ENCODE assay signal across 10 mouse cellular contexts in the genomic region with DNA sequence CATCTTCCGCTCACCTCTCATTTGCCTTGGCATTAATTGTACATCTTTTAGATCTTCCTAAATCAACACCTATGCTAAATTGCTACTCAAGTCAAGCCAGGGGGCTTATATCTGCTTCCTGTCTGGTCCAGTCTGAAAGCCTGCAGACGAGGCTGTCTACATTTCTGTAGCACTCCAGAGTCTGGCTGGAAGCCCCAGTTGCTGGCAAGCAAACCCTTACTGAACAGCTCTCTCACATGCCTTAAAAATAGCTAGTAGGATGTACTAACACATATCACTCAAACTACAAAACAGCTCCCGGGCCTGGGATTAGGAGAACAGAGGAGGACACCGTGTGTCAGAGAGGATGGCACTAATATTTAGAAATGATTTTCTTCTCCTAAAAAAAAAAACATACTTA. TPM values are rescaled to one million over a fixed set of nuclear protein-coding genes. Genes with fewer than 3 reads are reported as not detected.
A peak's percentile ranks its signal among the peaks of the same experiment; 100 is the strongest.
DNase-seq lines count a peak whose midpoint lies in the region; ATAC-seq and TF ChIP-seq lines count a peak whose summit lies in the region.
"Had no signal": no experiment of that assay in that cellular context is flagged by ENCODE, and none has a peak within 500 bp of the region (broad histone marks: within the 10 kb centered on the region; RNA-seq: fewer than 3 reads in every experiment).

No protein-coding gene starts in this region.

- no peaks in the 10 kb centered on the region for H3K36me3 ChIP-seq in intestine, embryonic 15.5 days
- no peaks in the 10 kb centered on the region for H3K36me3 ChIP-seq in kidney, adult 2 months (ENCODE audit: control insufficient read depth, insufficient read depth, low read length)
- H3K36me3 ChIP-seq: kidney, embryonic 15.5 days had no signal

- intact Hi-C loops in heart, postnatal 14 days (cut with DNase I) = no loop called here

- no peak for TF ChIP-seq POLR2A in kidney, adult 2 months (IDR thresholded peaks at IDR 0.05; ENCODE audit: low read depth, low read length)

- no peak overlapping the region for H3K4me2 ChIP-seq in intestine, embryonic 15.5 days (replicated peaks)
- H3K4me2 ChIP-seq: kidney, embryonic 15.5 days had no signal

- 60% methylated on average over 4 of the region's 4 CpGs for WGBS in intestine, embryonic 15.5 days
- WGBS in kidney, adult 2 months = 84% methylated on average over 4 of the region's 4 CpGs

- H3K27me3 ChIP-seq in intestine, embryonic 15.5 days (replicated peaks) = no peaks in the 10 kb centered on the region
- H3K27me3 ChIP-seq in kidney, adult 2 months (replicated peaks; ENCODE audit: control insufficient read depth, insufficient read depth, low read length) = no peaks in the 10 kb centered on the region
- H3K27me3 ChIP-seq: kidney, embryonic 15.5 days had no signal

- DNase-seq in cerebellum, postnatal 10 days = peak; percentile 65 to 73
- no peak for DNase-seq in cerebellum, adult 11 months
- peak; percentile 48 for DNase-seq in gastrocnemius, postnatal 10 days
- DNase-seq in heart, postnatal 14 days = peak; percentile 64 to 82
- peak; percentile 82 for DNase-seq in lung, postnatal 10 days
- DNase-seq in kidney, adult 2 months = no peak
- DNase-seq in testis, postnatal 14 days (ENCODE audit: low spot score) = no peak

- no peak for ATAC-seq in intestine, embryonic 15.5 days

- H3K4me1 ChIP-seq in intestine, embryonic 15.5 days (replicated peaks) = no peaks in the 10 kb centered on the region
- H3K4me1 ChIP-seq in kidney, adult 2 months (ENCODE audit: control insufficient read depth, insufficient read depth, low read length) = no peaks in the 10 kb centered on the region
- H3K4me1 ChIP-seq: kidney, embryonic 15.5 days had no signal

- no peak overlapping the region for H3K27ac ChIP-seq in intestine, embryonic 15.5 days
- H3K27ac ChIP-seq in kidney, adult 2 months (ENCODE audit: insufficient read depth, low read depth, low read length) = no peak overlapping the region
- H3K27ac ChIP-seq: kidney, embryonic 15.5 days had no signal

- no peak overlapping the region for H3K9ac ChIP-seq in intestine, embryonic 15.5 days
- H3K9ac ChIP-seq: kidney, embryonic 15.5 days had no signal

- no peak overlapping the region for H3K4me3 ChIP-seq in intestine, embryonic 15.5 days (replicated peaks)
- no peak overlapping the region for H3K4me3 ChIP-seq in kidney, adult 2 months (ENCODE audit: insufficient read depth, low read depth, low read length)
- H3K4me3 ChIP-seq: kidney, embryonic 15.5 days; myocyte had no signal

- H3K9me3 ChIP-seq in intestine, embryonic 15.5 days = no peaks in the 10 kb centered on the region
- H3K9me3 ChIP-seq: kidney, embryonic 15.5 days had no signal

- no peak for TF ChIP-seq CTCF in kidney, adult 2 months (conservative IDR thresholded peaks at IDR 0.05; ENCODE audit: insufficient read depth, insufficient read length, low read depth, low read length)

RNA-seq across cellular contexts. Expression of gene Cxadr, which starts 42.3 kb away (rescaled TPM):
- 1 to 10 TPM; 1.3 to 1.5 TPM for total RNA-seq in gastrocnemius, postnatal 10 days (2021)
- 10 to 100 TPM; 47.7 to 50.7 TPM for total RNA-seq in heart, postnatal 14 days (2021)
- polyA plus RNA-seq in intestine, embryonic 15.5 days (2015; fragmentation: Nextera tagmentation; extraction: Ambion mirVana) = 50.6 and 53.7 TPM in 2 replicates
- polyA plus RNA-seq in kidney, adult 2 months (2012; rRNA removed) = 11.2 and 15.9 TPM in 2 replicates

Comparison
In these comparisons a context has a peak if more than half of its experiments do, and no peak if none do; other contexts are left out.
1. DNase-seq: peak in cerebellum, postnatal 10 days (2 of 2), gastrocnemius, postnatal 10 days (single experiment), heart, postnatal 14 days (2 of 2) and lung, postnatal 10 days (single experiment); none in cerebellum, adult 11 months (single experiment), kidney, adult 2 months (single experiment) and testis, postnatal 14 days (single experiment).
2. RNA of gene Cxadr, which starts 42.3 kb away (total RNA-seq): 47.7 to 50.7 TPM in heart, postnatal 14 days; 1.3 to 1.5 TPM in gastrocnemius, postnatal 10 days; every median in the first group is over 10 times any median in the second.